Mouse (Mus musculus): ENCODE data around the gene Cdca7l. TPM values are rescaled to one million over a fixed set of nuclear protein-coding genes. Genes with fewer than 3 reads are reported as not detected.

The Cdca7l gene
- total and polyA plus RNA-seq, 3 experiments, result 30.6 to 56.6 (median 55.1) TPM

- peaks cover 0 to 26% of the 10 kb centered on the region in 2 experiments for H3K36me3 ChIP-seq (replicated peaks in 1 of 2; ENCODE audit: control insufficient read depth in 1 of 2, insufficient read depth in 1 of 2, low read length in 1 of 2)
- H3K79me2 ChIP-seq (replicated peaks; ENCODE audit: control insufficient read depth, extremely low read depth, insufficient read depth, poor library complexity, severe bottlenecking), result no peaks in the 10 kb centered on the region
- no peak overlapping the region for H3K27ac ChIP-seq (ENCODE audit: insufficient read depth, low read depth)
- H3K9me3 ChIP-seq (replicated peaks; ENCODE audit: low read length), result no peaks in the 10 kb centered on the region
- no peaks in the 10 kb centered on the region for H3K4me1 ChIP-seq (ENCODE audit: control insufficient read depth in 1 of 2, insufficient read depth in 2 of 2)
- H3K9ac ChIP-seq (ENCODE audit: insufficient read depth, low read depth), result no peak overlapping the region
- H3K27me3 ChIP-seq (replicated peaks), result no peaks in the 10 kb centered on the region
- no peak for TF ChIP-seq KAT2A (IDR thresholded peaks at IDR 0.05; ENCODE audit: insufficient replicate concordance, low read length)
- TF ChIP-seq MEF2A (IDR thresholded peaks at IDR 0.05; ENCODE audit: borderline replicate concordance, low read depth, low read length), result no peak
- TF ChIP-seq MAX (IDR thresholded peaks at IDR 0.05; ENCODE audit: low read length), result no peak
- no peak for TF ChIP-seq ETS1 (conservative IDR thresholded peaks at IDR 0.05; ENCODE audit: low read depth, low read length)
- TF ChIP-seq MAZ (IDR thresholded peaks at IDR 0.05; ENCODE audit: low read depth, low read length), result no peak
- no peak for TF ChIP-seq POLR2AphosphoS2 (IDR thresholded peaks at IDR 0.05; ENCODE audit: low read depth, low read length)
- no peak for TF ChIP-seq ZNF384 (IDR thresholded peaks at IDR 0.05; ENCODE audit: low read depth, low read length)
- TF ChIP-seq USF1 (IDR thresholded peaks at IDR 0.05; ENCODE audit: low read depth, low read length), result no peak
- no peak for TF ChIP-seq IRF4 (IDR thresholded peaks at IDR 0.05; ENCODE audit: low read depth, low read length)
- no peak for TF ChIP-seq PAX5 (IDR thresholded peaks at IDR 0.05; ENCODE audit: low read length)
- TF ChIP-seq GABPA (IDR thresholded peaks at IDR 0.05; ENCODE audit: insufficient replicate concordance, low read depth, low read length), result no peak
- no peak for TF ChIP-seq SIN3A (IDR thresholded peaks at IDR 0.05; ENCODE audit: low read length)
- TF ChIP-seq ZMIZ1 (IDR thresholded peaks at IDR 0.05; ENCODE audit: low read depth, low read length), result no peak
- no peak for TF ChIP-seq NRF1 (IDR thresholded peaks at IDR 0.05; ENCODE audit: low read depth, low read length)
- no peak for TF ChIP-seq ELF1 (IDR thresholded peaks at IDR 0.05; ENCODE audit: low read depth, low read length)
- no peak for TF ChIP-seq ZKSCAN1 (IDR thresholded peaks at IDR 0.05; ENCODE audit: borderline replicate concordance, low read depth, low read length)
- TF ChIP-seq UBTF (IDR thresholded peaks at IDR 0.05; ENCODE audit: low read depth, low read length), result no peak
- TF ChIP-seq JUN (IDR thresholded peaks at IDR 0.05; ENCODE audit: insufficient read depth, low read depth, low read length), result no peak
- TF ChIP-seq TBP (conservative IDR thresholded peaks at IDR 0.05; ENCODE audit: low read depth, low read length), result no peak
- in situ Hi-C loops (cut with MboI; ENCODE audit: low pct_ligation_motif_present, low pct_unique_long_range_greater_than_20kb, low sequenced_read_pairs), result loop anchor here (10.0 kb wide), 2 partner anchors 176 to 356 kb away; no protein-coding TSS in a partner anchor
- no peak for DNase-seq (ENCODE audit: extremely low read depth)
- dilution Hi-C loops (cut with MboI; ENCODE audit: extremely low pct_ligation_motif_present, extremely low pct_unique_long_range_greater_than_20kb, low sequenced_read_pairs), result no loop called here
- H3K4me3 ChIP-seq (replicated peaks in 1 of 3; ENCODE audit: low read depth in 2 of 3, low read length in 2 of 3, poor library complexity in 1 of 3), result no peak overlapping the region
- H3K4me2 ChIP-seq (ENCODE audit: insufficient read depth, low read depth, poor library complexity, severe bottlenecking), result no peak overlapping the region
These were observed 43.2 kb upstream of the Cdca7l start for GRCm38 (mm10) chr12:117760846-117761245.

GRCm38 (mm10) chr12:117761698-117762097, 42.4 kb upstream of the Cdca7l start:
- dilution Hi-C loops (cut with MboI; ENCODE audit: extremely low pct_ligation_motif_present, extremely low pct_unique_long_range_greater_than_20kb, low sequenced_read_pairs), result no loop called here
- Histone ChIP-seq H3K4me2 (ENCODE audit: insufficient read depth, low read depth, poor library complexity, severe bottlenecking) (no peak overlapping the region), H3K36me3 (replicated peaks in 1 of 2; ENCODE audit: control insufficient read depth in 1 of 2, insufficient read depth in 1 of 2, low read length in 1 of 2) (peaks cover 0 to 17% of the 10 kb centered on the region in 2 experiments), H3K79me2 (replicated peaks; ENCODE audit: control insufficient read depth, extremely low read depth, insufficient read depth, poor library complexity, severe bottlenecking) (no peaks in the 10 kb centered on the region), H3K9ac (ENCODE audit: insufficient read depth, low read depth) (no peak overlapping the region), H3K9me3 (replicated peaks; ENCODE audit: low read length) (no peaks in the 10 kb centered on the region), H3K4me3 (replicated peaks in 1 of 3; ENCODE audit: low read depth in 2 of 3, low read length in 2 of 3, poor library complexity in 1 of 3) (no peak overlapping the region), H3K27me3 (replicated peaks) (no peaks in the 10 kb centered on the region), H3K4me1 (ENCODE audit: control insufficient read depth in 1 of 2, insufficient read depth in 2 of 2) (no peaks in the 10 kb centered on the region), H3K27ac (ENCODE audit: insufficient read depth, low read depth) (no peak overlapping the region)
- in situ Hi-C loops (cut with MboI; ENCODE audit: low pct_ligation_motif_present, low pct_unique_long_range_greater_than_20kb, low sequenced_read_pairs), result loop anchor here (10.0 kb wide), 2 partner anchors 177 to 357 kb away; no protein-coding TSS in a partner anchor
- DNase-seq (ENCODE audit: extremely low read depth), result no peak
- TF ChIP-seq BHLHE40 (IDR thresholded peaks at IDR 0.05; ENCODE audit: low read depth, low read length) (no peak), ZKSCAN1 (IDR thresholded peaks at IDR 0.05; ENCODE audit: borderline replicate concordance, low read depth, low read length) (no peak), GABPA (IDR thresholded peaks at IDR 0.05; ENCODE audit: insufficient replicate concordance, low read depth, low read length) (no peak), MEF2A (IDR thresholded peaks at IDR 0.05; ENCODE audit: borderline replicate concordance, low read depth, low read length) (no peak), POLR2A (IDR thresholded peaks at IDR 0.05; ENCODE audit: low read depth, low read length) (no peak), IRF4 (IDR thresholded peaks at IDR 0.05; ENCODE audit: low read depth, low read length) (no peak), ZMIZ1 (IDR thresholded peaks at IDR 0.05; ENCODE audit: low read depth, low read length) (no peak), PAX5 (IDR thresholded peaks at IDR 0.05; ENCODE audit: low read length) (no peak), MXI1 (IDR thresholded peaks at IDR 0.05; ENCODE audit: low read depth, low read length) (no peak)
